Mouse (Mus musculus) heart, postnatal 36 days (tissue): ENCODE measurements around the gene Plekha6. TPM values are rescaled to one million over a fixed set of nuclear protein-coding genes. Genes with fewer than 3 reads are reported as not detected.

Experiments
- DNase-seq, 2 experiments: peaks; one replicate each; pipeline ENCODE4 v3.0.0; 2021 to 2022
- intact Hi-C: fragments of 180-260 bp; cut with DNase I; formaldehyde crosslinking; loops from one replicate; pipeline ENCODE4 v1.15.1; 2025
- total RNA-seq, 2 experiments: library from RNA; stranded (reverse); gene quantifications; 2 replicates each; pipeline ENCODE4 v1.2.3; 2021

Plekha6 gene
- total RNA-seq, 2 experiments from 2014 or later, result 64.2 to 79.7 TPM

DNA sequence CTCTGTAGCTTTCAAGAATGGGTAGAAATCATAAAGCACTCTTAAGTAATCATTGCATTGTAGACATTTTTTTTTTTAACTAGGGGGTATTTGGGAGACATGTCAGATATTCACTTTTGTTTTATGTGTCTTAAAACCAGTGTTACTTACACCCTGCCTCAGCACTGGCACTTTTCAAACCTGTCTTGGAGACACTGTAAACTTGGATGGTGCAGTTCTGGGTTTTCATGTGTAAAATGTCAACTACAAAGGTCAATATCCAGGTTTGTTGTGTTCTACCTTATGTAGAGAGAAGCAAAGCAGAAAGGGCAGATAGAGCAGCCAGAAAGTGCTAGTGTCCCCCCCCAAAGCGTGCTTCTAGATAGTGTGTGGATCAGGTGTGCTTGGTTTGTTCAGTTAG lies 25.6 kb upstream of the Plekha6 start:
- no peak for DNase-seq
- intact Hi-C loops, result no loop called here

DNA sequence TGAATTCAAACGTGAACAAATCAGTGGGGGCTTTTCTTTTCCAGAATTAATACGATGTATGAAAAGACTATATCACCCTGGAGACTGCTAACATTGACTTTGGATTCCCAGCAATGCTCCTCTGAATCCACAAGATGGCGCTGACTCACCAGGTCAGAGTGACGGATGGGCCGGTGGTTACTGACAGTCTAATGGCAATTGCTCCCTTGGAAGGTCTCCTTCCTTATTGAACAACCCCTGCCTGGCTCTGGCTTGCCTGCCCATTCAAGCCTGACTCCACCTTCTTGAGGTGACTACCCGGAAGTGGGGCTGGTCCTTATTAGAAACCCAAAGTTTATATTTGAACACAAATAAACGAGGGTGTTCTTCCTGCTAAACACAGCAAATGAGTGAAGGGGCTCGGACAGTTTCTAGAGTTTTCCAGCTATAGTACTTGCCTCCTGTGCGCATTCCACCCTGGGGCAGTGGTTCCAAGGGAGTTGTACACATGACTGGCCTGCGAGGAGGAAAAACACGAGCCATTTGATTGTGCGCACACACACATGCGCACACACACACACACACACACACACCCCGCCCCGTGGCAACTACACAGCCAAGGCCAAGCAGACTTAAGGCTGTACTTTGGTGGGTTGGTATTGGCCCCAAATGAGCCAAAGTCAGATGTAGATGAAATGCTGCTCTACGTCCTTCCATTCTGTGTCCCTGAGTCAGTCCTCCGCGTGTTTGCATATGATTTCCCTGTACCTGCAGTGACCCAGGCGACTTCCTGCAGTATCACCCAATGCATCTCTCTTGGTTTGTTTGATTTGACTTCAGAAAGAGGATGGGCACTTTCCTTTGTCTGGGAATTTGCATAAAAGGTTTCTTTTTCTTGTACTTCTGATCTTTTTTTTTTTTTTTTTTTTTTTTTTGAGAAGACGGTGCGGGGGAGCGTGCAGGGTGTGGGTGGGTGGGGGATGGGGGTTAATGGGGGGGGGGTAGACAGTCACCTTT lies 17.7 kb upstream of the Plekha6 start:
- intact Hi-C loops, result loop anchor here (1.0 to 2.0 kb wide), 3 partner anchors 30 to 206 kb away; no protein-coding TSS in a partner anchor

DNA sequence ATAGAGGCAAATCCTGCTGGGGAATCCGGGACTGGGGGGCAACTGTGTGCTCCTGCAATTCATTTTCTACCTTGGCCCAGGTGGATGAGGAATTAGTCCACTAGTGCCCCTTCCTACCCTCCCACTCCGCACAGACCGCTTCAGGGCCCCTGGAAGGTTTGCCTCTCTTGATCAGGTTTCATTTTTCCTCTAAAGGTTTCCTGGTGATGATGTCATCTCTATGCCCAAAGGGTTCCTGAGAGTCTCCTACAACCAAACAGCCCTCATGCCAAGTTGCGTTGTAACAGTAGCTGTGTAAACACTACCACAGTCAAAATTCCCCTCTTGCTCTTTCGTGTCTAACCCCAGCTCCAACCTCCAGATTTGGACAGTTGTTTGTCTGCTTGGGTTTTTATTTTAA lies 16.7 kb upstream of the Plekha6 start:
- intact Hi-C loops, result loop anchor here (2.0 kb wide), 2 partner anchors 29 to 205 kb away; no protein-coding TSS in a partner anchor
- DNase-seq, result no peak

More for the DNA sequence above, 17.7 kb upstream of the Plekha6 start:
- DNase-seq, result peak; percentile 37 to 42

DNA sequence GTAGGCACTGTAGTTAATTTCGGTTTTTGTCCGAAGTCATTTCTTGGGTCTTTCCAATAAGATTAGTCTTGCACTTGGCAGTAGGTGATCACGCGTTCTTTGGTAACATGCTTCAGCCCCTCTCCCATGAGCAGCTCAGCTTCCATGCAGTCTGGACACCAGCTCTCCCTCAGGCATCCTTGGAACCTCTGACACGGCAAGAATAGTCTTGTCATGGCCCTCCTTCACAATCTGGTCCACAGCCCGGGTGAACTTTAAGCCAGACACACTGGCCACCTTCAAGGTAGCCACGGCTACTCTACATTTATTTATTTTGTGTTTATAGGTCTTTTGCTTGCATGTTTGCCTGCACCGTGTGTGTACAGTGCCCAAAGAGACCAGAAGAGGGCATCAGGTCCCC lies 15.9 kb upstream of the Plekha6 start:
- DNase-seq, result no peak
- intact Hi-C loops, result no loop called here

DNA sequence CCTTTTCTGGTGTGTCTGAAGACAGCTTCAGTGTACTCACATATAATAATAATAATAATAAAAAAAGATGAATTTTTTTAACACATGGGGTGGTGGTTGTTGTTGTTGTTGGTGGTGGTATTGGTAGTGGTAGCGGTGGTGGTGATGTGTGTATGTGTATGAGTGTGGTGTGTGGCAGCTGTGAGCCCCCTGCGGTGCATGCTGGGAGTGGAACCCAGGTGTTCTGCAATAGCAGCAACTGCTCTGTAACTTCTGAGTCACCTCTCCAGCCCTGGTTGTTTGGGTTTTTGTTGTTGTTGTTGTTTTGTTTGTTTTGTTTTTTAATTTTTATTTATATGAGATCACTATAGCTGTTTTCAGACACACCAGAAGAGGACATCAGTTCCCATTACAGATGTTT lies 13.5 kb upstream of the Plekha6 start:
- no peak for DNase-seq
- intact Hi-C loops, result no loop called here

- DNase-seq, result no peak
- intact Hi-C loops, result no loop called here
These were observed 11.8 kb upstream of the Plekha6 start for GRCm38 (mm10) chr1:133152213-133152612.

- no peak for DNase-seq
- intact Hi-C loops, result no loop called here
These were observed 8.7 kb upstream of the Plekha6 start for GRCm38 (mm10) chr1:133155270-133155669.

GRCm38 (mm10) chr1:133159128-133159564 lies 4.9 kb upstream of the Plekha6 start:
- intact Hi-C loops, result no loop called here
- peak; percentile 36 to 47 for DNase-seq

DNA sequence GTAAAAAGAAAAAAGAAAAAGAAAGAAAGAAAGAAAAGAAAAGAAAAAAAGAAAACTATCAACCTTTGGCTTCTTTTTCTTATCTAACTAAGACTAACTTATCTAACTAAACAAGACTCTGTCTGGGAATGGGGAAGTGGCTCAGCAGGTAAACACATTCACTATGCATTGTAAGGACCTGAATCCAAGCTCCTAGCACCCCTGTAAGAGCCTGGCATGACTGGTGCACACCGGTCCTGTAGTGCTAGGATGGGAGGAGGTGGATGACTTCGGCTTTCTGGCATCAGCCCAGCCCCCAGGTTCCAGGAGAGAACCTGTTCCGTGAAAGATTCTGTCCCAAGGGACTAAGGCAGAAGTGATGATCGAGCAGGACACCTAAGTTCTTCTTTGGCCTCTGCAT lies 2.5 kb upstream of the Plekha6 start:
- intact Hi-C loops, result no loop called here
- no peak for DNase-seq

DNA sequence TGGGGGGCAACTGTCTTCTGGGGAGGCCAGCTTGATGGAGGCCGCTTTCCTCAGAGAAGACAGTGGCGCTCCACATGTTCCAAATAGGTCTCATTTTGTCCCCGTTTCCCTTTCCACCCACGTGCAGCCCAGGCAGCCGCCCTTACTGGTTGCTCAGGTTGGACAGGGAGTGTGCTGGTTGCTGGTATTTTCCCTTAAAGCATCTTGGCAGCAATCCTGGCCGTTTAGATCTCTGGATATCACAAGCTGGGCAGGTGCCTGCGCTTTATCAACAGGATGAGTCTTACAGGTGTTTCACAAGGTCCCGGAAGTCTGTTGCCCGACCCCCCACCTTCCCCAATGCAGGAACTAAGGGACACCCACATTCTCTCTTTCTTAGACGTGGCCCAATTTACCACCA lies 2.0 kb upstream of the Plekha6 start:
- intact Hi-C loops, result no loop called here
- DNase-seq, result no peak

GRCm38 (mm10) chr1:133162981-133163380 lies 1.0 kb upstream of the Plekha6 start:
- intact Hi-C loops, result no loop called here

DNA sequence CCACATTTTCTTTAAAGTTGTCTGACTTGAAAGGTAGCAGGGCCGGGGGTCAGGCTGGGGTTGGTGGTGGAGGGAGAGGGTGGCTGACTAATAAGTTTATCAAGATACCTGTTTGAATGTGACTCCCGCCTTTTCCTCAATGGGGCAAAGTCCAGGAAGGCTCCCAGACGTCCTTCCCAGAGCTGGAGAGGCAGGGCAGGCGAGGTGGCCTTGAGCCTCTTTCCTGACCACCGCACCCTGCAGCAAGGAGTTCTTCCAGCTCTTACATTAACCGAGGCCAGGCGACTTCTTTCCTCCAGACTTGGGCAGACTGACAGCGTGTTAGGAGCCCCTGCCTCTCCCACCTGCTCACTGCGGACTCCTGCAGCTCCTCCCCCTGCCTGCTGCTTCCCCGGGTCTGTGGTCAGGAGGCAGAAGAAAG lies 591 bp downstream of the Plekha6 start:
- no peak for DNase-seq
- intact Hi-C loops, result no loop called here

More at GRCm38 (mm10) chr1:133162981-133163380, 1.0 kb upstream of the Plekha6 start:
- DNase-seq, result no peak

DNA sequence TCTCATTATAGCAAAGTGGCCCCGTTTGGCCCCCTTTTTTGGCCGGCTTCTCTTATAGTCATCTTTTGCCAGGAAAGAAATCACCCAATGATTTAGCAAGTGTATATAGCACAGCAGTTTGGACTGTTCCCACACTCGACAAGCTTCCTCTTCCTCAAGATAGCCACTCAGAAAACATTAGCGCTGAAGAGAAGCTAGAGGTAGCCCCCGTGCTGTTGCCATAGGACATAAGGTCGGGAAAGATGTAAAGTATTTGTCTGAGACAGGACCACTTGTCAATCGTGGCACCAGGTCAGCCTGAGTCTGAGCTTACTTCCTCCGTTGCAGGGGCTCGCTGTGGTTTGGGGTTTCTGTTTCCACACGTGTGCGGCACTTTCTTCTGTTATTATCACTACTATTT lies 1.1 kb downstream of the Plekha6 start:
- no peak for DNase-seq
- intact Hi-C loops, result no loop called here

DNA sequence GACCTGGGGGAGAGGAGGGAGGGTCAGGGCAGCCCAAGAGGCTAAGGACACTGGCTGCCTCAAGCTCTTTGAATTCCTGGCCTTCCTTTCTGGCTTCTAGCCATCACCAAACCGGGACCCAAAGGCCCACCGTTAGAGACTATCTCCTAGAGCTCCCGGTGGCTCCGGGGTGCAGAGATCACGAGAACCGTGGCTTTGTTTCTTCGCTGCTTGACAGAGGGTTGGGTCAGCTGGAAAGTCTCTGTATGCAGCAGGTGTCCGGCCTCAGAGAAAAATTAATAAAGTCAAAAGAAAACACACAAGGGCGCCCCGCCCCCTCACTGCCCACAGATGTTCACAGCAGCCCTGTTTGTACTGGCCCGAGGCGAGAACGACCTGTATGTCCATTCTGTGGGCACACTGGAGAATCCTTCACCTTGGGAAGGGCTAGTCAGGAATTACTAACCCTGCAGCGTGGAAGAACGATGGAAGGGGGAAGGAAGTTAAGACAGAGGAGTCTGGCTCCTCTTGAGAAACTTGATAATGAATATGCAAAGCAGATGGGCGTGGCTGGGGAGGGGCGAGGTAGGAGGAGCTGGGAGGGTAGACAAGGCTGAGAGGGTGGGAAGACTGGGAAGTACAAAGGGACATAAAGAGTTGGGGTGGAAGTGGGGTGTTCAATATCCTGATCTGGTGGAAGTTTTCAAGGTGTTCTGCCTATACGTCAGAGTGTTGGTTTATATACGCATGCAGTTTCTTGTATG lies 4.5 kb downstream of the Plekha6 start:
- DNase-seq, result no peak
- intact Hi-C loops, result no loop called here

- intact Hi-C loops, result no loop called here
- no peak for DNase-seq
These were observed 6.2 kb downstream of the Plekha6 start for GRCm38 (mm10) chr1:133170196-133170595.

GRCm38 (mm10) chr1:133171357-133171756 lies 7.3 kb downstream of the Plekha6 start:
- intact Hi-C loops, result no loop called here
- no peak for DNase-seq

- no peak for DNase-seq
- intact Hi-C loops, result no loop called here
These were observed 11.1 kb downstream of the Plekha6 start for GRCm38 (mm10) chr1:133175150-133175549.

- intact Hi-C loops, result loop anchor here (1.0 to 2.0 kb wide), 4 partner anchors 31 to 433 kb away; partner anchors contain the start of gene Snrpe
- peak; percentile 66 to 69 for DNase-seq
These were observed 13.6 kb downstream of the Plekha6 start for GRCm38 (mm10) chr1:133177480-133178172.

- DNase-seq, result peak; percentile 31 to 46
- intact Hi-C loops, result loop anchor here (2.0 kb wide), 1 partner anchor 432 kb away; the partner anchor contains the start of gene Snrpe
These were observed 14.9 kb downstream of the Plekha6 start for GRCm38 (mm10) chr1:133178732-133179440.
